12 mouse cellular contexts compared by ENCODE assay signal in genomic region chr8:109019565-109019964, GRCm38 (mm10).
"Had no signal": no experiment of that assay in that cellular context is flagged by ENCODE, and none has a peak within 500 bp of the region (broad histone marks: within the 10 kb centered on the region; RNA-seq: fewer than 3 reads in every experiment).

No protein-coding gene starts in this region.

- H3K27me3 ChIP-seq: kidney, embryonic 15.5 days; liver, embryonic 15.5 days; midbrain, embryonic 13.5 days; stomach, embryonic 15.5 days had no signal

- H3K9me3 ChIP-seq: kidney, embryonic 15.5 days; limb, embryonic 10.5 days; liver, embryonic 15.5 days; midbrain, embryonic 13.5 days; stomach, embryonic 15.5 days had no signal

- H3K4me1 ChIP-seq: kidney, embryonic 15.5 days; liver, embryonic 15.5 days; midbrain, embryonic 13.5 days; stomach, embryonic 15.5 days had no signal

- H3K4me3 ChIP-seq: kidney, embryonic 15.5 days; limb, embryonic 10.5 days; liver, embryonic 15.5 days; midbrain, embryonic 13.5 days; stomach, embryonic 15.5 days had no signal

- H3K9ac ChIP-seq: kidney, embryonic 15.5 days; liver, embryonic 15.5 days; lung, embryonic 14.5 days; midbrain, embryonic 13.5 days; stomach, embryonic 15.5 days had no signal

- H3K27ac ChIP-seq: kidney, embryonic 15.5 days; limb, embryonic 10.5 days; liver, embryonic 15.5 days; macrophage; midbrain, embryonic 13.5 days; stomach, embryonic 15.5 days had no signal

- H3K36me3 ChIP-seq: kidney, embryonic 15.5 days; limb, embryonic 10.5 days; liver, embryonic 15.5 days; midbrain, embryonic 13.5 days; stomach, embryonic 15.5 days had no signal

- DNase-seq: kidney, adult 2 months; kidney, postnatal 14 days; lung, embryonic 14.5 days; lung, postnatal 10 days; right cerebral cortex, postnatal 14 days had no signal

- ATAC-seq: intestine, embryonic 16.5 days; midbrain, embryonic 13.5 days had no signal
